10 mouse cellular contexts compared by ENCODE assay signal in genomic region chr7:141564561-141564960, GRCm38 (mm10). TPM values are rescaled to one million over a fixed set of nuclear protein-coding genes. Genes with fewer than 3 reads are reported as not detected.
A peak's percentile ranks its signal among the peaks of the same experiment; 100 is the strongest.
DNase-seq lines count a peak whose midpoint lies in the region; ATAC-seq and TF ChIP-seq lines count a peak whose summit lies in the region.
"Had no signal": no experiment of that assay in that cellular context is flagged by ENCODE, and none has a peak within 500 bp of the region (broad histone marks: within the 10 kb centered on the region; RNA-seq: fewer than 3 reads in every experiment).

No protein-coding gene starts in this region.

- H3K4me2 ChIP-seq in heart, embryonic 14.5 days (ENCODE audit: low read length), result no peak overlapping the region
- 0 out of 2 replicates have a peak overlapping the region, but pooled peaks have one; percentile 0 for H3K4me2 ChIP-seq in intestine, embryonic 15.5 days (replicated peaks)
- peak overlapping the region; percentile 25; the same call in 1 of the 2 replicates for H3K4me2 ChIP-seq in stomach, postnatal 0 days (replicated peaks; ENCODE audit: low read depth)

- no peak overlapping the region for H3K4me3 ChIP-seq in heart, embryonic 14.5 days (ENCODE audit: control insufficient read depth in 1 of 2, insufficient read depth in 1 of 2, low read depth in 1 of 2, low read length in 2 of 2)
- H3K4me3 ChIP-seq in intestine, embryonic 15.5 days (replicated peaks), result no peak overlapping the region
- H3K4me3 ChIP-seq in stomach, postnatal 0 days (ENCODE audit: low read depth, low read length), result no peak overlapping the region

- WGBS in heart, embryonic 14.5 days, result 58% methylated on average over 7 of the region's 7 CpGs
- 65% methylated on average over 7 of the region's 7 CpGs for WGBS in intestine, embryonic 15.5 days
- 55% methylated on average over 7 of the region's 7 CpGs for WGBS in stomach, postnatal 0 days

- peaks cover 16 to 25% of the 10 kb centered on the region in 2 experiments for H3K4me1 ChIP-seq in heart, embryonic 14.5 days (ENCODE audit: control insufficient read depth in 2 of 2, insufficient read depth in 2 of 2, low read length in 2 of 2)
- H3K4me1 ChIP-seq in intestine, embryonic 15.5 days (replicated peaks), result peaks cover 14% of the 10 kb centered on the region
- H3K4me1 ChIP-seq in stomach, postnatal 0 days (replicated peaks; ENCODE audit: control insufficient read depth, insufficient read depth), result no peaks in the 10 kb centered on the region; the same call in 1 of the 2 replicates

- H3K27me3 ChIP-seq in heart, embryonic 14.5 days (ENCODE audit: control insufficient read depth, insufficient read depth, low read length), result no peaks in the 10 kb centered on the region
- no peaks in the 10 kb centered on the region for H3K27me3 ChIP-seq in intestine, embryonic 15.5 days (replicated peaks)
- H3K27me3 ChIP-seq in stomach, postnatal 0 days (ENCODE audit: control insufficient read depth, insufficient read depth, low read length), result no peaks in the 10 kb centered on the region

- peak overlapping the region; percentile 6; the same call in 1 of the 2 replicates for H3K9ac ChIP-seq in heart, embryonic 14.5 days (ENCODE audit: low read length)
- H3K9ac ChIP-seq in intestine, embryonic 15.5 days, result no peak overlapping the region; the same call in 1 of the 2 replicates
- H3K9ac ChIP-seq in stomach, postnatal 0 days (ENCODE audit: low read length), result no peak overlapping the region

- peak overlapping the region in 1 of 2 experiments; percentile 39; a peak in 1 of 4 replicates for H3K27ac ChIP-seq in heart, embryonic 14.5 days (replicated peaks in 1 of 2; ENCODE audit: control insufficient read depth in 1 of 2, insufficient read depth in 1 of 2, low read depth in 2 of 2, low read length in 2 of 2)
- H3K27ac ChIP-seq in intestine, embryonic 15.5 days, result no peak overlapping the region
- H3K27ac ChIP-seq in stomach, postnatal 0 days (replicated peaks), result peak overlapping the region; percentile 63; the same call in 1 of the 2 replicates

- 0 out of 2 replicates have a peak, but pooled peaks cover 6% of the 10 kb centered on the region for H3K36me3 ChIP-seq in heart, embryonic 14.5 days (ENCODE audit: control insufficient read depth, insufficient read depth, low read length)
- H3K36me3 ChIP-seq in intestine, embryonic 15.5 days, result no peaks in the 10 kb centered on the region
- no peaks in the 10 kb centered on the region for H3K36me3 ChIP-seq in stomach, postnatal 0 days (ENCODE audit: control insufficient read depth, insufficient read depth, low read length)

- no peak for TF ChIP-seq EP300 in stomach, postnatal 0 days (optimal IDR thresholded peaks at IDR 0.05)

- ATAC-seq in heart, embryonic 14.5 days (ENCODE audit: insufficient number of reproducible peaks, insufficient read depth, low FRiP score, low read depth), result no peak
- no peak for ATAC-seq in intestine, embryonic 15.5 days
- no peak for ATAC-seq in stomach, postnatal 0 days (ENCODE audit: low FRiP score, low TSS enrichment)

- DNase-seq in heart, postnatal 4 days, result no peak
- DNase-seq in right cerebral cortex, adult 18-20 months, result peak; percentile 18
- no peak for DNase-seq in right cerebral cortex, postnatal 10 days (ENCODE audit: low spot score in 2 of 2)
- DNase-seq in stomach, postnatal 0 days (ENCODE audit: low spot score), result peak; percentile 32
- no peak for DNase-seq in yolk sac, embryonic 10.5 days (ENCODE audit: low spot score)
- no peak for DNase-seq in embryo, embryonic 10.5 days (ENCODE audit: low spot score)
- DNase-seq: kidney, postnatal 14 days; thymus, postnatal 14 days had no signal

- no peak for TF ChIP-seq CTCF in stomach, postnatal 0 days (IDR thresholded peaks at IDR 0.05; ENCODE audit: low read depth)

- H3K9me3 ChIP-seq in heart, embryonic 14.5 days (ENCODE audit: control insufficient read depth, low read length), result no peaks in the 10 kb centered on the region
- H3K9me3 ChIP-seq in intestine, embryonic 15.5 days, result no peaks in the 10 kb centered on the region
- H3K9me3 ChIP-seq in stomach, postnatal 0 days (ENCODE audit: control insufficient read depth, low read length), result no peaks in the 10 kb centered on the region

RNA-seq across cellular contexts. Expression of gene Ap2a2, which starts 2.6 kb away (rescaled TPM):
- 48.1 and 49.9 TPM in 2 replicates for polyA plus RNA-seq in heart, embryonic 14.5 days (2014; fragmentation: Nextera tagmentation; extraction: Ambion mirVana)
- total RNA-seq in heart, postnatal 4 days (2021), result 10 to 100 TPM; 61.1 to 61.4 TPM
- polyA plus RNA-seq in intestine, embryonic 15.5 days (2015; fragmentation: Nextera tagmentation; extraction: Ambion mirVana), result 79.1 and 84.1 TPM in 2 replicates
- 30.8 and 33.0 TPM in 2 replicates for polyA plus RNA-seq in stomach, postnatal 0 days (2015; fragmentation: Nextera tagmentation; extraction: Ambion mirVana)

RNA-seq across cellular contexts. Expression of gene Chid1, which starts 24.9 kb away (rescaled TPM):
- polyA plus RNA-seq in heart, embryonic 14.5 days (2014; fragmentation: Nextera tagmentation; extraction: Ambion mirVana), result 32.5 and 33.3 TPM in 2 replicates
- total RNA-seq in heart, postnatal 4 days (2021), result 10 to 100 TPM; 36.5 to 36.6 TPM
- 52.6 and 62.3 TPM in 2 replicates for polyA plus RNA-seq in intestine, embryonic 15.5 days (2015; fragmentation: Nextera tagmentation; extraction: Ambion mirVana)
- polyA plus RNA-seq in stomach, postnatal 0 days (2015; fragmentation: Nextera tagmentation; extraction: Ambion mirVana), result 20.8 and 22.6 TPM in 2 replicates

Comparison
In these comparisons a context has a peak if more than half of its experiments do, and no peak if none do; other contexts are left out.
1. DNase-seq: peak in right cerebral cortex, adult 18-20 months (single experiment) and stomach, postnatal 0 days (single experiment); none in heart, postnatal 4 days (single experiment), right cerebral cortex, postnatal 10 days (0 of 2), yolk sac, embryonic 10.5 days (single experiment) and embryo, embryonic 10.5 days (single experiment).